Comparison of ENCODE assay signal across 9 mouse cellular contexts in genomic region chr15:99333676-99334065, GRCm38 (mm10). TPM values are rescaled to one million over a fixed set of nuclear protein-coding genes. Genes with fewer than 3 reads are reported as not detected.
A peak's percentile ranks its signal among the peaks of the same experiment; 100 is the strongest.
DNase-seq lines count a peak whose midpoint lies in the region; ATAC-seq and TF ChIP-seq lines count a peak whose summit lies in the region.
"Had no signal": no experiment of that assay in that cellular context is flagged by ENCODE, and none has a peak within 500 bp of the region (broad histone marks: within the 10 kb centered on the region; RNA-seq: fewer than 3 reads in every experiment).

No protein-coding gene starts in this region.

- peak overlapping the region; percentile 84 for H3K4me3 ChIP-seq in megakaryocyte, embryonic 14.5 days (replicated peaks)
- H3K4me3 ChIP-seq in heart, embryonic 10.5 days: peak overlapping the region; percentile 31
- H3K4me3 ChIP-seq in kidney, postnatal 0 days (replicated peaks; ENCODE audit: low read depth, low read length): no peak overlapping the region
- H3K4me3 ChIP-seq in neural tube, embryonic 13.5 days: no peak overlapping the region

- no peak for ATAC-seq in megakaryocyte, adult 5-6 weeks (ENCODE audit: poor library complexity, severe bottlenecking)
- ATAC-seq in kidney, postnatal 0 days (replicated peaks; ENCODE audit: low FRiP score, low read depth): peak; percentile 29; the same call in 1 of the 2 replicates
- ATAC-seq in neural tube, embryonic 13.5 days (ENCODE audit: low read depth): no peak

- WGBS in heart, embryonic 10.5 days: 68% methylated on average over 3 of the region's 3 CpGs
- 71% methylated on average over 3 of the region's 3 CpGs for WGBS in kidney, postnatal 0 days
- 82% methylated on average over 3 of the region's 3 CpGs for WGBS in neural tube, embryonic 13.5 days

- DNase-seq in heart, embryonic 10.5 days (ENCODE audit: low spot score): no peak
- peak; percentile 71 for DNase-seq in kidney, postnatal 0 days (ENCODE audit: low spot score)
- DNase-seq in embryo, embryonic 10.5 days (ENCODE audit: low spot score): no peak
- DNase-seq in urinary bladder, postnatal 25 days (ENCODE audit: low spot score): no peak
- DNase-seq in frontal cortex, postnatal 36 days (ENCODE audit: low spot score in 2 of 2): no peak

- no peaks in the 10 kb centered on the region for H3K27me3 ChIP-seq in megakaryocyte, embryonic 14.5 days (replicated peaks)
- H3K27me3 ChIP-seq in heart, embryonic 10.5 days (ENCODE audit: insufficient read depth, poor library complexity, severe bottlenecking): no peaks in the 10 kb centered on the region
- H3K27me3 ChIP-seq in kidney, postnatal 0 days (ENCODE audit: insufficient read depth, low read length): no peaks in the 10 kb centered on the region
- H3K27me3 ChIP-seq in neural tube, embryonic 13.5 days: no peaks in the 10 kb centered on the region

- peaks cover 36% of the 10 kb centered on the region for H3K36me3 ChIP-seq in megakaryocyte, embryonic 14.5 days (replicated peaks; ENCODE audit: low read length)
- peaks cover 28% of the 10 kb centered on the region for H3K36me3 ChIP-seq in heart, embryonic 10.5 days
- H3K36me3 ChIP-seq in kidney, postnatal 0 days (ENCODE audit: insufficient read depth, low read length): peaks cover 2% of the 10 kb centered on the region; the same call in 1 of the 2 replicates
- H3K36me3 ChIP-seq in neural tube, embryonic 13.5 days: peaks cover 6% of the 10 kb centered on the region; the same call in 1 of the 2 replicates

- 0 out of 2 replicates have a peak overlapping the region, but pooled peaks have one; percentile 41 for H3K9ac ChIP-seq in kidney, postnatal 0 days (ENCODE audit: low read depth, low read length)
- peak overlapping the region; percentile 31; the same call in 1 of the 2 replicates for H3K9ac ChIP-seq in neural tube, embryonic 13.5 days

- peak overlapping the region; percentile 92 for H3K27ac ChIP-seq in heart, embryonic 10.5 days
- H3K27ac ChIP-seq in kidney, postnatal 0 days: peak overlapping the region; percentile 93
- peak overlapping the region; percentile 88 for H3K27ac ChIP-seq in neural tube, embryonic 13.5 days (replicated peaks)

- no peaks in the 10 kb centered on the region for H3K9me3 ChIP-seq in megakaryocyte, embryonic 14.5 days
- H3K9me3 ChIP-seq in heart, embryonic 10.5 days: no peaks in the 10 kb centered on the region
- no peaks in the 10 kb centered on the region for H3K9me3 ChIP-seq in kidney, postnatal 0 days (replicated peaks; ENCODE audit: low read length)
- H3K9me3 ChIP-seq in neural tube, embryonic 13.5 days: no peaks in the 10 kb centered on the region

- no peak overlapping the region; the same call in 1 of the 2 replicates for H3K4me2 ChIP-seq in kidney, postnatal 0 days (ENCODE audit: low read length)
- no peak overlapping the region for H3K4me2 ChIP-seq in neural tube, embryonic 13.5 days

- no peak for TF ChIP-seq CTCF in kidney, postnatal 0 days (IDR thresholded peaks at IDR 0.05; ENCODE audit: low read depth)

- peaks cover 95% of the 10 kb centered on the region for H3K4me1 ChIP-seq in megakaryocyte, embryonic 14.5 days
- H3K4me1 ChIP-seq in heart, embryonic 10.5 days: peaks cover 92% of the 10 kb centered on the region
- H3K4me1 ChIP-seq in kidney, postnatal 0 days (replicated peaks; ENCODE audit: insufficient read depth, low read length): peaks cover 48% of the 10 kb centered on the region
- H3K4me1 ChIP-seq in neural tube, embryonic 13.5 days (replicated peaks): peaks cover 40% of the 10 kb centered on the region

RNA-seq across cellular contexts. Expression of gene Fmnl3, which starts 36.6 kb away (rescaled TPM):
- 4.4 and 6.8 TPM in 2 replicates for polyA plus RNA-seq in megakaryocyte, embryonic 14.5 days (2012; ENCODE audit: insufficient read depth, low replicate concordance)
- total RNA-seq in megakaryocyte, adult 5-6 weeks (2015): 7.9 and 10.1 TPM in 2 replicates
- total RNA-seq in megakaryocyte, adult 5-6 weeks (2017): 11.4 and 16.3 TPM in 2 replicates
- 14.3 and 17.5 TPM in 2 replicates for polyA plus RNA-seq in heart, embryonic 10.5 days (2016; fragmentation: Nextera tagmentation; extraction: Ambion mirVana)
- 31.6 and 33.4 TPM in 2 replicates for polyA plus RNA-seq in kidney, postnatal 0 days (2015; fragmentation: Nextera tagmentation; extraction: Ambion mirVana)
- 9.3 and 11.7 TPM in 2 replicates for polyA plus RNA-seq in neural tube, embryonic 13.5 days (2015; fragmentation: Nextera tagmentation; extraction: Ambion mirVana)

RNA-seq across cellular contexts. Expression of gene Fam186b, which starts 38.0 kb away (rescaled TPM):
- polyA plus RNA-seq in megakaryocyte, embryonic 14.5 days (2012; ENCODE audit: insufficient read depth, low replicate concordance): not detected in 2 replicates
- total RNA-seq in megakaryocyte, adult 5-6 weeks (2015): not detected in 2 replicates
- total RNA-seq in megakaryocyte, adult 5-6 weeks (2017): not detected in 2 replicates
- polyA plus RNA-seq in heart, embryonic 10.5 days (2016; fragmentation: Nextera tagmentation; extraction: Ambion mirVana): 0.19 and 0.37 TPM in 2 replicates
- 0.22 and 0.47 TPM in 2 replicates for polyA plus RNA-seq in kidney, postnatal 0 days (2015; fragmentation: Nextera tagmentation; extraction: Ambion mirVana)
- polyA plus RNA-seq in neural tube, embryonic 13.5 days (2015; fragmentation: Nextera tagmentation; extraction: Ambion mirVana): 0.52 and 0.54 TPM in 2 replicates
- total RNA-seq: neutrophil, adult 5-6 weeks had no signal

RNA-seq across cellular contexts. Expression of gene Prpf40b, which starts 38.8 kb away (rescaled TPM):
- 14.7 and 16.8 TPM in 2 replicates for polyA plus RNA-seq in megakaryocyte, embryonic 14.5 days (2012; ENCODE audit: insufficient read depth, low replicate concordance)
- total RNA-seq in megakaryocyte, adult 5-6 weeks (2015): 0.27 and 0.89 TPM in 2 replicates
- total RNA-seq in megakaryocyte, adult 5-6 weeks (2017): 0.12 and 1.1 TPM in 2 replicates
- 40.0 and 54.7 TPM in 2 replicates for polyA plus RNA-seq in heart, embryonic 10.5 days (2016; fragmentation: Nextera tagmentation; extraction: Ambion mirVana)
- polyA plus RNA-seq in kidney, postnatal 0 days (2015; fragmentation: Nextera tagmentation; extraction: Ambion mirVana): 38.3 and 42.7 TPM in 2 replicates
- polyA plus RNA-seq in neural tube, embryonic 13.5 days (2015; fragmentation: Nextera tagmentation; extraction: Ambion mirVana): 90.1 and 101 TPM in 2 replicates

RNA-seq across cellular contexts. Expression of gene Tmbim6, which starts 59.0 kb away (rescaled TPM):
- polyA plus RNA-seq in megakaryocyte, embryonic 14.5 days (2012; ENCODE audit: insufficient read depth, low replicate concordance): 206 and 441 TPM in 2 replicates
- 410 and 456 TPM in 2 replicates for total RNA-seq in megakaryocyte, adult 5-6 weeks (2015)
- total RNA-seq in megakaryocyte, adult 5-6 weeks (2017): 187 and 196 TPM in 2 replicates
- 295 and 308 TPM in 2 replicates for polyA plus RNA-seq in heart, embryonic 10.5 days (2016; fragmentation: Nextera tagmentation; extraction: Ambion mirVana)
- 774 and 842 TPM in 2 replicates for polyA plus RNA-seq in kidney, postnatal 0 days (2015; fragmentation: Nextera tagmentation; extraction: Ambion mirVana)
- 254 and 261 TPM in 2 replicates for polyA plus RNA-seq in neural tube, embryonic 13.5 days (2015; fragmentation: Nextera tagmentation; extraction: Ambion mirVana)

Comparison
In these comparisons a context has a peak if more than half of its experiments do, and no peak if none do; other contexts are left out.
1. H3K4me3 ChIP-seq: peak in megakaryocyte, embryonic 14.5 days (single experiment) and heart, embryonic 10.5 days (single experiment); none in kidney, postnatal 0 days (single experiment) and neural tube, embryonic 13.5 days (single experiment).
2. Peak in every context shown above with its lines, with median percentiles within 50 percentile points of each other: H3K27ac ChIP-seq.